Mouse (Mus musculus) ES-Bruce4 (cell line): ENCODE data around the gene Mitf.

Experiments used
- CTCF ChIP-seq: IDR thresholded peaks from one replicate; pipeline ENCODE4 v1.8.1; 2011; ENCODE audit warnings: low read depth, low read length
- EP300 ChIP-seq: IDR thresholded peaks from 2 replicates; pipeline ENCODE4 v1.6.1; 2011; ENCODE audit warnings: low read depth, low read length; ENCODE audit not compliant: insufficient read depth
- POLR2A ChIP-seq: IDR thresholded peaks from one replicate; pipeline ENCODE4 v1.8.1; 2011; ENCODE audit warnings: low read length; ENCODE audit not compliant: insufficient read depth

GRCm38 (mm10) chr6:98061878-98062277 is 255.0 kb downstream of the Mitf start:
- TF ChIP-seq POLR2A (no peak), CTCF (no peak), EP300 (no peak)
